Mouse (Mus musculus): ENCODE measurements at regions not wholly inside any gene's neighbourhood (a gene's known extent, or its start where the extent isn't known, plus 50 kb on each side); places are given as distances from the start of the nearest gene placed in this dataset.

- no peak for DNase-seq
These were observed 61.0 kb upstream of the Ptpn3 start for GRCm38 (mm10) chr4:57362652-57363051.

GRCm38 (mm10) chr4:57369736-57370373, 64.2 kb upstream of the Palm2 start:
- peak; percentile 70 to 78 for DNase-seq

- DNase-seq: no peak
These were observed 56.2 kb upstream of the Palm2 start for GRCm38 (mm10) chr4:57377872-57378271.

GRCm38 (mm10) chr4:57380063-57380800, 53.8 kb upstream of the Palm2 start:
- no peak for DNase-seq

GRCm38 (mm10) chr4:57381306-57381705, 52.7 kb upstream of the Palm2 start:
- no peak for DNase-seq
